Mouse (Mus musculus) megakaryocyte, adult 5-6 weeks (primary cell): ENCODE measurements around the gene Gpatch1. TPM values are rescaled to one million over a fixed set of nuclear protein-coding genes. Genes with fewer than 3 reads are reported as not detected.
"Not testable (repeated sequence)": the region's sequence is repeated elsewhere in the genome, so short reads cannot be mapped to it uniquely, and the experiment has no call there.

ENCODE experiments used
- ATAC-seq: 2 replicates; pipeline ENCODE4 v1.8.0; 2016; ENCODE audit warnings: mild to moderate bottlenecking, inconsistent platforms; ENCODE audit not compliant: poor library complexity, severe bottlenecking
- total RNA-seq, 2 experiments: library from RNA; stranded (forward) in 1 of 2; stranded (reverse) in 1 of 2; fragments of 153-499, 151-499 nt in 1 of 2; fragments of 221-1000, 200-1000 nt in 1 of 2; gene quantifications; 2 replicates each; pipeline versions ENCODE4 v1.2.3 to v1.2.4; 2015 to 2017

Gene Gpatch1
- total RNA-seq, 2 experiments from 2014 or later = 7.2 TPM

DNA sequence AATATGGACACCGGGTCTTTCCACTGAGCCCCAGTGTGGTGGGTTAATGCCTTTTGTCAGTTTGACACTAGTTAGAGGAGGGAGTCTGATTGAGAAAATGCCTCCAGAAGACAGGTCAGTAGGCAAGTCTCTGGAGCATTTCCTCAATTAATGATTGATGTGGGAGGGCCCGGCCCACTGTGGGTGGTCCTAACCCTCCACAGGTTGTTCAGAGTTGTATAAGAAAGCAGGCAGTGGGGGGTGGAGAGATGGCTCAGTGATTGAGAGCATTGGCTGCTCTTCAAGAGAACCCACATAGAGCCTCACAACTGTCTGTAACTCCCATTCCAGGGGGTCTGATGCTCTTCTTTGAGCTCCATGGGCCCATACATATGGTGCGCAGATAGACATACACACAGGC, 13.3 kb upstream of the Gpatch1 start:
- ATAC-seq = no peak

DNA sequence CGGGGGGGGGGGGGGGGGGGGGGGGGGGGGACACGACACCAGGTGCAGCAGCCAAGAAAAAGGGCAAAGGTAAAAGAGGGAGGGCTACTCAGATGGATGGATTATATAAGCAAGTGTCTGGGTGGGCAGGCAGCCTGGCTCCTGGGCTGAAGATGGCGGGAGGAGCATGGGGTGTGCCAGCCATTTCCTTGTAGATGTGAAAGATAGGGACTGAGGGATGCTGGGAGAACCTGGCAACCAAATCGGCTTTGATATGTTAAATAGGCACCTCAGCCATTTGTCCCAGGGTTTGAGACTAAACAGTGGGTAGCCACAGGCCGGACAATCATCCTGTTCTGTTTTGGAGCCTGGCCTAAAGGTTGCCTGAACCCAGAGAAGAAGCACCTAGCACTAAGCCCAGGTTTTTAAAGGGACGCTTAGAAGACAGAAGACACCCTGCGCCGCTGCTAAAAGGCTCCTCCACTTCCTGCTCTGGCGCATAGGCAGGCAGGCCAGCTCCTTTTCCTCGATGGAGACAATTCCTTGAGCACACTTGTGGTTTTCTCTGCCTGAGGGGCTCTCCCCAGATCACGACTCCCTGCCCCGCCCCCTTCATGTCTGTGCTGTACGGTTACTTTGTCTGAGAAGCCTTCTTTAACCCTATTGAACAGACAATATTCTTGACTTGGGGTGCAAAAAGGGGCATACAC, 4.6 kb upstream of the Gpatch1 start:
- no peak for ATAC-seq

DNA sequence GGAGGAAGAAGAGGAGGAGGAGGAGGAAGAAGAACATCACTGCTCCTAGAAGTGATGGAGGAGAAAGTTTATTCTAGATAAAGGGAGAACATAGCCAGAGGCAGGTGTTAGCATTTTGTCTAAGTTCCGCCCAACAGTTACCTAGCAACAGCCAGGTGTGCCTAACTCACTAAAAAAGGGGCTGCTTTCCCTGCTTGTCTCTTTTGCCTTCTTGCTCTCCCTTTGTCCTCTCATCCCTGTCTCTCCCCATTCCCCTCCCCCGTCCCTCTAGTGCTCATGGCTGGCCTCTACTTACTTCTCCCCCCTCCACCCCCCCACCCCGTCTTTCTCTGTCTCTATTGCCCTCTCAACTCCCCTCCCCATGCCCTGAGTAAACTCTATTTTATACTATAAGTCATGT, 3.9 kb upstream of the Gpatch1 start:
- ATAC-seq = no peak

DNA sequence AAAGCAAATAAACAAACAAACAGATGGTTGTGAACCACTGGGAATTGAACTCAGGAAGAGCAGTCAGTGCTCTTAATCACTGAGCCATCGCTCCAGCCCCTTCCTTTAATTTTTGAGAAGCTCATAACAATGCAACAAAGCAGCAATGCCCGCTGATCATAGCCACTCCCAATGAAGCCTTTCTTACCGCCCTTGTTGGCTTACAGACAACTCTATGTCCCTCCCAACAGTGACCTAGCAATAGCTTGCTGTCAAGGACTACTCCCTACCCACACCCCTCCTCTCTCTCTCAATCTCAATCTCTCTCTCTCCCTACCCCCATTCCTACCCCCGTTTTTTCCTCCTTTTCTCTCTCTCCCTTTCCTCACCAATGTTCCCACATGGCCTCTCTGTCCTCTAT, 1.5 kb upstream of the Gpatch1 start:
- no peak for ATAC-seq

DNA sequence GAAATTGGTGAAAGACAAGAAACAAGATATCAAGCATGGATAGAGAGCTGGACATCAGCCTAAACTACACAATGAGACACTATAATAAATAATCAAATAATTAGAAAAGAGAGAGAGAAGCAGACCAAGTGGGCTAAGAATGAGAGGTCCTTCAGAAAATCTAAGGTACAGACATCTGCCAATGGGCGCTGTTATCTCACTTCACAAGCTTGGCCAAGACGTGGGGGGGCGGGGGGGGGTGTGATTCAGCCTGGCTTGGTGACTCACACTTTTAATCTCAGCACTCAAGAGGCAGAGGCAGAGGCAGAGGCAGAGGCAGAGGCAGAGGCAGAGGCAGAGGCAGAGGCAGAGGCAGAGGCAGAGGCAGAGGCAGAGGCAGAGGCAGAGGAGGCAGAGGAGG, 981 bp upstream of the Gpatch1 start:
- ATAC-seq = not testable (repeated sequence)

DNA sequence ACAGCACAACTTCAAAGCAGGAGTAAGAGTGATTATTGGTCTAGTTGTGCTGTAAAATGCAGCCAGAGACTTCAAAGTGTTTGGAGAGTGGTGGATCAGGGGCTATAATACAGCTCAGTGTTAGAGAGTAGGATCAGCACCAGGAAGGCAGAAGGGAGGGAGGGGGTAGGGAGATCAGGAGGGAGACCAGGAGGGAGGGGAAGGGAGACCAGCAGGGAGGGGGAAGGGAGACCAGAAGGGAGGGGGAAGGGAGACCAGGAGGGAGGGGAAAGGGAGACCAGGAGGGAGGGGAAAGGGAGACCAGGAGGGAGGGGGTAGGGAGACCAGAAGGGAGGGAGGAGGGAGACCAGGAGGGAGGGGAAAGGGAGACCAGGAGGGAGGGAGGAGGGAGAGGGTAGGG, 4.1 kb downstream of the Gpatch1 start:
- ATAC-seq = no peak

DNA sequence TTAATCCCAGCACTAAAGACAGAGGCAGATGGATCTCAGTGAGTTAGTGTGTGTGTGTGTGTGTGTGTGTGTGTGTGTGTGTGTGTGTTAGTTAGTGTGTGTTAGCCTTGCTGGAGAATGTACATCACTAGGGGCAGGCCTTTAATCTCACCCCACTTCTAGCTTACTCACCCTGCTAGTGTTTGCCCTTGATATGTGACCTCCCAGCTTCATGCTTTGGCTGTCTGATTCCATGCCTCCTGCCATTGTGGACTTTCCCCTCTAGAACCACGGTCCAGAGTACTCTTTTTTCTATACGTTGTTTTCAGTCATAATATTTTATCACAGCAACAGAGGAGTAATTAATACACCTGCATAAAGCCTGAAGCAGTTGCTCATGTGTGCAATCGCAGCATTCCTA, 7.0 kb downstream of the Gpatch1 start:
- ATAC-seq = no peak

DNA sequence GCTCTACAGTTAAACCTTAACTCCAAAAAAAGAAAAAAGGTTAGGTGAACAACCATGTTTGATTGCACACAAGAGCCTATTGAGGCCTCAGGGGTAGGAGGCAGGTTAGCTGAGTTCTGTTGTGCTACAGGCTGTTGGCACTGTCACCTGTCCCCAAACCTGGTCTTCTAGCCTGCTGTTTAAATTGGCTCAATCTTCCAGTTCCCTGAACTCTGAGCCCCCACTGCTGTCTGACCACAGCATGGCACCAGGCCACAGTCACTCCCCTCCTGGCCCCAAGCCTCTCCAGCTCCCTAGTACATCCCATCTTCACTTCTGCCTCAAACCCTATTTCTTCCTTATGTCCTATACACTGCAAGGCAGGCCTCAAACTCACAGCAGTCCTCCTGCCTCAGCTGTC, 17.4 kb downstream of the Gpatch1 start:
- no peak for ATAC-seq

DNA sequence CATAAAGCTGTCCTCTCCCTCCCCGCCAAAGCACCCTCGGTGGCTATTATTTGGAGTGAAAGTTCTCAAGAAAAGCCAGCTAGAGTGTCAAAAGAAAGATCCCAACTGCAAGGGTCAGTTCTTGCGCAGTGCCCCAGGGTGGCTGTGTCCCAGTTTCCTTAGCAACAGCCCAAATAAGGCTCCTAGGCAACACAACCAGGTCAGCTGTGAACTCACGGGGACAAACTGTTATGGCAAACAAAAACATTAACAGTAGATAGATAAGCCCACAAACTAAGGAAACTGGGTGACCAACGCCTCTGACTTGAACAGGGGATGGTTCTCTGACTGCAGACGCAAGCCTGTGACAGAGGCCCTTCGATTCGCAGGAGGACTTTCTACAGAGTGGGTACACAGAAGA, 18.6 kb downstream of the Gpatch1 start:
- no peak for ATAC-seq

DNA sequence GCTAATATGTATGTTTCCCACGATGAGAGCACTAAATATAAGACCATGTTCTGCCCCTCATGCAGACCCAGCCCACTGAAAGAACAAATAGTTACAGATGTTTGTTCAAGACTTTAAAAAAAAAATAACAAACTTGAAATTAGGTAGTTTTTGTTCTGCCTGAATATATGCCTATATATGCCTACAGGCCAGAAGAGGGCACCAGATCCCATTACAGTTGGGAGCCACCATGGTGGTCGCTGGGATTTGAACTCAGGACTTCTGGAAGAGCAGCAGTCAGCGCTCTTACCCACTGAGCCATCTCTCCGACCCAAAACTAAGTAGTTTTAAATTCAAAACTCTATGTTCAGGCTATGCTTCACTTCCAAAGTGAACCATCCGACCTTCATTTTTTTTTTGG, 20.4 kb downstream of the Gpatch1 start:
- ATAC-seq = no peak

DNA sequence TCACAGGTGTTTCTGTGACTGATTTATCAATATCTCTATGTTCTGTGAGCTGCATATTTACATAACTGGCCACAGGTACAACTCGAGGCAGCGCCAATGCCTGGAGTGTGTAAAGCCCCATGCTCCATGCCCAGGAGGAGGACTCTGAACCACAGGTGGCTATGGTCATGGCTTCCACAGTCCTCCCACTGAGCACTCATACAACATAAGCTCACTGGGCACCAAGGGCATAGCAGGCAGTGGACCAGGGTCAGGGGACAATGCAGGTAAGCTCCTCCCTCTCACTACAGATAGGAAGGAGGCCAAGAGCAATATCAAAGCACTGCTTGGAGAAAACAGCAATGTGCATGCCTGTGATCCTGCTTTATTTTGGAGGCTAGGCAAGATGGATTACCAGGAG, 22.6 kb downstream of the Gpatch1 start:
- no peak for ATAC-seq

DNA sequence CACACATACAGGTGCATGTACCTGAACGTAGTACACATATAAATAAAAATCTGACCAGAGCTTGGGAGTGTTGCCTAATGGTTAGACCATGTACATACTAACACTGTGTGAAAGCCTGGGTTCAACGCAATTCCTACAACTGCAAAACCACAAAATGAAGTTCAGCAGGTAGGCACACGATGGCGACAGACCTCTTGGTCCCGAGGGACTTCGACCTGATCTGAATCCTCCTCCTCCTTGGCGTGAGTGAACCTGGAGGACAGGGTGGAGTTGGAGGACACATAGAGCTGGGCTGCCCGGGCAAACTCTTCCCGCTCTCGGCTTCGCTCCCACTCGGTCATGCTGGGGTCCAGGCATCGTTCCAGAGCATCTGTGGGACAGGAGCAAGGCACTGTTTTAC, 24.8 kb downstream of the Gpatch1 start:
- ATAC-seq = no peak

DNA sequence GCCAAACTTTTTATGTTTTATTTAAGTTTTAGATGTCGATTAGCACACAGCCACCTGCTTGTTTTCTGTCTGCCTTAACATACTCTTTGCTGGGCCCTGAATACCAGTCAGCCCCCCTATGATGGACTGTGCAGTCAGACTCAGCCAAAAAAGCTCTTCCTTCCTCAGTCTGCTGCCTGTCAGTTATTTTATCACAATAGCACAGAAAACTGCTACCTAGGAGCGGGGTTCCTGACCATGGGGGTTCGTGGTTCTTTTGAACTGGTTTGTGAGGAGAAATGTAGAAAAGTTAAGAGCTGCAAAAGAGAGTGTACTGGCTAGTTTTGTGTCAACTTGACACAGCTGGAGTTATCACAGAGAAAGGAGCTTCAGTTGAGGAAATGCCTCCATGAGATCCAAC, 39.3 kb downstream of the Gpatch1 start:
- ATAC-seq = no peak

DNA sequence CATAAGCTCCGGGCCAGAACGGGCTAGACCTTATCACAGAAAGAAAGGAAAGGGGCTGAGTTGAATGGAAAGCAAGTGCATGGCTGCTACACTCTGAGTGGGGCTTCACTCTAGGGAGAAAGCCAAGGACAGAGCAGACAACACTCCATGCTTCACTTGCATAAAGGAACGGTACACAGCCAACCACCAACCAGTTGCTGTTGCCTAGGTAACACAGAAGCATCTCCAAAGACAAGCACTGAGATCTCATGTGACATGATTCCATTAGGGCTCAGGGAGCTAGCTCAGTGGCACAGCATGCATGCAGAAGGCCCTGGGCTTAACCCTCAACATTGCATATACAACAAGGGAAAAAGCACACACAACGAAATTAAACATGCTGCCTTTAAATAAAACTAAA, 40.8 kb downstream of the Gpatch1 start:
- ATAC-seq = no peak

DNA sequence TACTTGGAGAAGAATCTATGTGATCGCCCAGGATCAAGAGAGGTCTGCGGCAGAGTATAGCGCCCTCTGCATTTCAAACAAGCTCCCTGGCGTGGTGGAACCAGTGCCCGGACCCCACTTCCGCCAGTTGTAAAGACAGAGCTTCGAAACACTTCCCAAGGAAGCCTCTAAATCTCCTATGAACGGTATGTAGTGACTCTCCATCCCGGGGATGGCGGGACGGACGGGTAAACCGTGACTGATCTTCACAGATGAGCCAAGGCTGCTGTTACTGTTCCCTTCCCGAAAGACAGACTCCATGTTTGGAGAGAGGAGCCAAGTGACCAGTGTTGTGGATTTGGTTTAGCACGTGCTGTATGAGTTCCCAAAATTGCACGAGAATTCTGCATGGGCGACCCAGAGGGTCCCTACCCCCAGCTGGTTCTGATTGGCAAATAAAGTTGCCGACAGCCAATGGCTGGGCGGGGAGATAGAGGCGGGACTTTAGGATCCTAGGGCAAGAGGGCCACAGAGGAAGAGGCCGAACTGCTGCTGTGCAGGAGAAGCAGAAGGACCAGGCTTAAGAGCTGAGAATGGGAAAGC, 48.7 kb downstream of the Gpatch1 start:
- peak; percentile 68 for ATAC-seq

DNA sequence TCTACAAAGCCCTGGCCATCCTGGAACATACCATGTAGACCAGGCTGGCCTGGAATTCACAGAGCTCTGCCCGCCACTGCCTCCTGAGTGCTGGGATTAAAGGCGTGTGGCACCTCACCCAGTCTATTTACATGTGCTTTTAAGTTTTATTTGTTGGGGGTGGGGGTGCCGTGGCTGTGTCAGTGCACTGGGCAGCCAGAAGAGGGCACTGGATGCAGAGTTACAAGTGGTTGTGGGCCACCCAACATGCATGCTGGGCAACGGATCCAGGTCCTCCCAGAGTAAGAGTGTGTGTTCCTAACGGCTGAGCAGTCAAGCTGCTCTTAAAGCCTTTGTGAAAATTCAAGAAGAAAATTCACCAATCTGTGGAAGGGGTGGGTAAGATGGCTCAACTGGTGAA, 50.4 kb downstream of the Gpatch1 start:
- ATAC-seq = no peak

DNA sequence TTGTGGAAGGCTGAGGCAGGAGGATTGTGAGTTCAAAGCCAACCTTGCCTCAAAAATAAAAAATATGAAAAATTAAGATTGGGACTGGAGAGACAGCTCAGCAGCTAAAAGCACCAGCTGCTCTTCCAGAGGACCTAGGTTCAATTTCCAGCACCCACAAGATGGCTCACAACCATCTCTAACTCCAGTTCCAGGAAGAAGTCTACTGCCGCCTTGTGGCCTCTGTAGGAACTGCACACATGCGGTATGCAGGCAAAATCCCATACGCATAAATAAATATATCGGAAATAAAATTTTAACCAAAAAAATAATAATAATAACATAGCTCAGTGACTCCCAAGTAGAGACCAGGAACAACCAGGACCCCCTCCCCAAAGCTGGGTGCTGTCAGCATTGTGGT, 51.6 kb downstream of the Gpatch1 start:
- no peak for ATAC-seq

DNA sequence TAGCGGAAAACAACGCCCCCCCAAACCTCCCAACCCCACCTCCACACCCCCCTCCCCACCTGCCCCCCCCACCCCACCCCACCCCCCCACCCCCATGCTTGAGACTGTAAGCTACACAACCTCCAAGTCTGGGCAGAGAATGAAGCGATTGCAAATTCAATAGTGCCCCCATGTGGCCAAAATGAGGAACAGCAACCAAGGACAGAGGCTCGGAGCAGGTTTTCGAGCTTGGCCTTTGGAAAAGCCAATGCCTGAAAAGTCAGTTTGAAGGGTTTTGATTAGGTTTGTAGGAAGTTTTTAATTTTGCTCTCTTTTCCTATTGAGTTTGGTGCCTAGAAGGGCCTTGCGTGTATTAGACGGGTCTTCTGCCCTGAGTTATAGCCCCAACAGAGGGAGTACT, 53.5 kb downstream of the Gpatch1 start:
- ATAC-seq = peak; percentile 54; the same call in 1 of the 2 replicates

DNA sequence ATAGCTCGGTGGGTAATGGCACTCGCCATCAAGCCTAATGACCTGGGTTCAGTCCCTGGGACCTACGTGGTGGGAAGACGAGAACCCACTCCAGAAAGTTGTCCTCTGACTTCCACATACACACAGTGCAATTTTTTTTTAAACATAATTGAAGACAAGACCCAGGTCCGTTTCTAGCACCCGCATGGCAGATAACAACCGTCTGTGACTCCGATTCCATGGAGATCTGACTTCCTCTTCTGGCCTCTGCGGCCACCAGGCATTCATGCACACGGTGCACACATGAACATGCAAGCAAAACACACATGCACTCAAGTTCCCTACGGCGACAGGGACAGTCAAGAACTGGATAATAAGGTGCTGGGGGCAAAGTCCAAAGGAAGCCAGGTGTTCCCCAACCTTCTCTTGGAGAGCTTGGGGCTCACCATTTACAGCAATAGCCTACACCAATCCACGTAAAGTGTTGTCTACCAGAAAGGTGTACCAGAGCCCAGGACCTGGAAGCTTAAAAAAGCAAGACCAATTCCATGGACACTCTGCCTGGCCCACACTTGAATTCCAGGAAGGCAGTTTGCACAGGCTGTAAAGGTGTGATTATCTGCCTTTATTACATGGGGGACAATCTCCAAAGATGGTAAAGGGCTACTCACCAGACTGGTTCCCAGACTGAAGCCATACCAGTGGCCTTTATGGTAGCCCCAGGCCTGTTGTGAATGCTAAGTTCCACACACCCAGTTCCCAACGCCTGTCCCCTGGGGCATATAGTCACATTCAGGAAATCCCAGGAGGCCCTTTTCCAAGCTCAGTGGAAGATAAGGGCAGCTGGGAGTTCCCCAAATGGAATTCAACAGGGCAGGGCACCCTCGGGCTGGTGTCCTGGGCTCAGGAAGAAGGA, 54.4 kb downstream of the Gpatch1 start:
- ATAC-seq = no peak

DNA sequence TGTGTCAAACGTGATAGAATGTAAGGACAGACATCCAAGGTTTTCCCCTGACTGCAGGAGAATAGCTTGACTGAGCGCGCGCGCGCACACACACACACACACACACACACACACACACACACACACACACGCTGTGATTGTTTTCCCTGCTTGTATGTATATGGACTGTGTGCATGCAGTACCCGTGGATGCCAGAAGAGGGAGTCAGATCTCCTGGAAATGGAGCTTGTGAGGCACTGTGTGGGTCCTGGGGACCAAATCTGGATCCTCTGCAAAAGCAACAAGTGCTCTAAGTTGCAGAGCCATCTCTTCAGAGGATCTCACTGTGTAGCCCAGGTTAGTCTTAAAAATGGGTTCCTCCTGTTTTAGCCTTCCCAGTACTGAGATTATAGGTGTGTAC, 58.9 kb downstream of the Gpatch1 start:
- ATAC-seq = no peak

DNA sequence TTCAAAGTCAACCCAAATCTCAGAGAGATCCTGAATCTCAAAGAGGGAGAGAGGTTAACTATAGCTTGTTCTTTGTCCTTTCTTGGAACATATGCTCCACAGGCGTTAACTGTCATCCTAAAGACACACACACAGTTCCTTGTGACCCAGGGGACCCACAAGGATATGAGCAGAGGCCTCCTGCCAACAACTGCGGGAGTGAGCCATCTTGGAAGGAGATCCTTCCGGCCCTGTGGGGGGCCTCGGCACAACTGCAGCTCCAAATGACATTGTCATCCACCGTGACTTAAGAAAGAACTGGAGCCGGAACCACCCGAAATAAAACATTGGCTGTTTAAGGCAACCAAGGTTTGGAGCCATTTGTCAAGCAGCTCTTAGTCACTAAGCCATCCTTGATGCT, 59.9 kb downstream of the Gpatch1 start:
- no peak for ATAC-seq

DNA sequence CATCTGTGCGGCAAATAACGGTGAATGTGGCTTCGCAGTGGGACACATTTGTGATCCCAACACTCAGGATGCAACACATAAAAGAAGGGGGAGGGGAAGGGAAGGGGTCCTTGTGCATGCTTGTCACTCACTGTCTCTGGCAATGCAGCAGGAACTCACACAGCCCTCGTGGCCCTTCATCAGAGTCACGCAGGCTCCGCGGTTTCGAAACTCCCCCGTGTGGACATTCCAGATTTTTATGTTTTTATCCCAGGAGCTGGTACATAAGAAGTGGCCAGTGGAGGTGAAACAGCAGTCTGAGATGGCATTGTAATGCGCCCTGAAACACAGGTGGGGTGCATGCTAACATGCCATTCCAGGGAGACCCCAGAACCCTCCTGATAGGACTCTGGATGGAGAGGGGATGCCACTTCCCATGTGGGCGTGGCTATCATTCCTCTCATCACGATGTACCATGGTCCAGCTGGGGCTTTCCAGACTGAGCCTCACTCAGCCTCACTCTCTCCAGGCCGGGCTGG, 66.1 kb downstream of the Gpatch1 start:
- no peak for ATAC-seq
